Mouse (Mus musculus) layer of hippocampus, adult 2 months (tissue): ENCODE data around the gene Flot1. TPM values are rescaled to one million over a fixed set of nuclear protein-coding genes. Genes with fewer than 3 reads are reported as not detected.
A peak's percentile ranks its signal among the peaks of the same experiment; 100 is the strongest.

Experiments used
- DNase-seq, 2 experiments: peaks; one replicate each; pipeline ENCODE4 v3.0.0; 2022; ENCODE audit warnings: low spot score in 2 of 2
- H3K27ac ChIP-seq: fragments of 200-600 bp; 2 replicates; pipeline ENCODE4 v1.8.1; 2022
- H3K4me3 ChIP-seq: fragments of 200-600 bp; 2 replicates; pipeline ENCODE4 v1.8.1; 2022; ENCODE audit warnings: mild to moderate bottlenecking
- CTCF ChIP-seq: fragments of 200-600 bp; conservative IDR thresholded peaks from 2 replicates; pipeline ENCODE4 v1.8.1; 2022; ENCODE audit warnings: antibody characterized with exemption, mild to moderate bottlenecking, moderate library complexity
- total RNA-seq, 2 experiments: library from RNA; stranded (reverse); gene quantifications; 2 replicates each; pipeline ENCODE4 v1.2.3; 2021

The Flot1 gene
- total RNA-seq, 2 experiments from 2014 or later: 124 to 128 TPM

DNA sequence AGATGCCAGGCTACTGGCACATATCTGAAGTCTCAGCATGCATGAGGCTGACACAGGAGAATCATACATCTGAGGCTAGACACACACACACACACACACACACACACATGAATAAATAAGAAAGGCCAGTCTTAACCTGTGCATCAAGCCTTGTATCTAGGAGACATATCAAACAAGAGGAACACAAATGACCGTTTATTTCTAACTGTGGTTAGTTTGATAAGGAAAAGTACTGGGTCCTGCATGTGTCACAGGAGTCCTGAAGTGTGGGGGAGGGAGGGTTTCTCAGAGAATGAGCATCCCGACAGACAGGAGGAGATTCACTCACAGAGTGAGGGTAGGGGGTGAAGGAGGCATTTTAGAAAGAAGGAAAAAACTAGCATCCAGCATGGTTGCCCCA is 27.9 kb upstream of the Flot1 start:
- H3K27ac ChIP-seq: no peak overlapping the region
- no peak for DNase-seq
- TF ChIP-seq CTCF: no peak
- no peak overlapping the region for H3K4me3 ChIP-seq

DNA sequence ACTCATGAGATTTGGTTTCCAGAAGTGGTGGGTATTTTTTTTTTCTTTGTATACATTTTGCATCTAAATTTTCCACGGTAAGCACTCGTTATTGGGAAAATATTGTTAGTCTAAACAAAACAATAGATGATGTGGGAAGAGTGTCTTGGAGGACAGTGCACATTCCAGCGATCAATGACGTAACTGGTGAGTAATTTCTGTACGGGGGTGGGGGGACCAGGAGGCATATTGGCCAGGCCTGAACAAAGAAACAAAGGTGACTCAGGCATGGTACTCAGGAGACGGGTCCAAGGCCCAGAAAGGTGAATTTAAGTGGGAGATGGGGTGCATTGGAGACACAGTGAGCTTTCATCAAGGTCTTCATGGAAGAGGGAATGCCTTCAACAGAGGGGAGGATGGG is 27.4 kb upstream of the Flot1 start:
- DNase-seq: no peak
- no peak for TF ChIP-seq CTCF
- Histone ChIP-seq H3K4me3 (no peak overlapping the region), H3K27ac (no peak overlapping the region)

DNA sequence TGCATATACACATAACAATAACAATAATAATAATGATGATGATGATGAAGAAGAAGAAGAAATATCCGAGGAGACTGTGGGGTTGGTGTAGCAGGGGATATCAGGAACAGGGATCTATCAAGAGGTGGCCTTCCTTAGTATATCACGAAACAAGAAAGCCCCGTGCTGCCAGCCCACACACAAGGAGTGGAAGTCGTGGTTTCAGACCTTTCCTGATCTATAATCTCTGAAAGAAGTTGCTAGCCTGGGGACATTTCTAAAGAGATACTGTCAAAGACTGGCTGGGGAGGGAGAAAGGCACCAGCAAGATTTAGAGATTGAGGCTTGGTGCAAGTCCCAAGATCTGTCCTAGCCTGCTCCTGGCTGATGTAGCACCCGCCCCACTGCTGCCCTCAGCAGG is 26.2 kb upstream of the Flot1 start:
- Histone ChIP-seq H3K27ac (no peak overlapping the region), H3K4me3 (no peak overlapping the region)
- TF ChIP-seq CTCF: no peak
- DNase-seq: no peak

DNA sequence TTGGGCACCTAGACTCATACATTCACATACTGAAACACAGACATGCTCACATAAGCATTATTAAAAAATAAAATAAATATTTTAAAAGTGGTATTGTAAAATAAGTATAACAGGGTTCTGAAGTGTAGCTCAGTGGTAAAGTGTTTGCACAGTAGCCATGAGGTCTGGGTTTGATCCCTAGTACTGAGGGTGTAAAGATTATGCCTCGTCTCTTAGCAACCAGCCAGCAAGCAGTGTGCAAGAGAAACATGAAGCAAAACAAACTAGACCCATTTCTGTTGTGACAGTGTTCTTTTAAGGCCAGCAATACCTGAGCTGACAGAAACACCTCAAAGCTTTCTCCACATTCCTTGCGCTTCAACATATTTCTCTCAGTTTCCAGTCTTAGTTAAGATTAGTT is 22.1 kb upstream of the Flot1 start:
- no peak for TF ChIP-seq CTCF
- H3K4me3 ChIP-seq: no peak overlapping the region
- no peak overlapping the region for H3K27ac ChIP-seq
- no peak for DNase-seq

- no peak for TF ChIP-seq CTCF
- no peak overlapping the region for H3K4me3 ChIP-seq
- no peak for DNase-seq
- H3K27ac ChIP-seq: no peak overlapping the region
Observed at GRCm38 (mm10) chr17:35803020-35803419, 20.0 kb upstream of the Flot1 start.

DNA sequence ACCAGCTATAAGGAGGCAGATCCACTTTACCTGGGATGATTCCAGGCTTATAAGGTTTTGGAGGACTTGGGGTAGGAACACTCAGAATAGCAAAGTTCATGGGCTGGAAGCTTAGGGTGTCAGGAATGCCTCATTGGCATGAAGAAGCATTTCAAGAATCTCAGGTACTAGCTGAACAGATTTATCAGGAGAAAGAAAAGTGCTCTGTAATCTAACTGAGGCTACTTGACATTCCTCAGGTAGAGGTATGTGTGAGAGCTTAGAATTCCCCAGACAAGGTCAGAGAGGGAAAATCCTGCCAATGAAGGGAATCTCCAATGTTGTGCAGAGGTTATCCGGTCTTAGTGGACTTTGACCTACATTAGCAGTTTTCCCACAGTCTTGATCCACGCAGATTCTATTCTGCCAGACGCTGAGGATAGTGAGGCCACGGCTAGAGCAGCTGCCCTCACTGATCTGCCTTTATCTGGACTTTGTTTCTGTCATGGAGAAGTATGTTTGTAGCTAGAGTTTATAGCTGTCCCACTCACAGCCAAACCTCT is 19.1 kb upstream of the Flot1 start:
- no peak for TF ChIP-seq CTCF
- DNase-seq: no peak
- no peak overlapping the region for H3K27ac ChIP-seq
- no peak overlapping the region for H3K4me3 ChIP-seq

- H3K27ac ChIP-seq: peak overlapping the region; percentile 49
- TF ChIP-seq CTCF: no peak
Observed at GRCm38 (mm10) chr17:35808073-35808472, 15.0 kb upstream of the Flot1 start.

DNA sequence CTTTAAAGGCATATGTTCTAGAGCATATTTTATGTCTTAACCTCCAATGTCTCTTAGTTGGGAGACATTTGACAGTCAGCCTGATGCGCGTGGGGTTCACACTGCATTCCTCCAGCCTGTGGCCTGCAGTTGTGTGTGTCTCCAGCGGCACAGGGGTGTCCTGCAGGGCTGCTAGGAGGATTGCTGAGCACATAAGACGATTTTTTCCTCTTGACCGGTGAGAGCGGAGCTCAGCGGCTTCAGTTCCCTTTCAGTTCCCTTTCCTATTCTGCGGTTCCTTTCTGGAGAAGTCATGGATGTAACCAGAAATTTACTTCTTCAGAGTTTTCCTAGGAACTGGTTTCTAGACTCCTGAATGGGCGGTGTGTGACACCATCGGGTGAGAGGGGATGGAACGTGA is 13.6 kb upstream of the Flot1 start:
- H3K27ac ChIP-seq: no peak overlapping the region
- no peak overlapping the region for H3K4me3 ChIP-seq
- no peak for TF ChIP-seq CTCF
- DNase-seq: no peak

More at GRCm38 (mm10) chr17:35808073-35808472, 15.0 kb upstream of the Flot1 start:
- no peak overlapping the region for H3K4me3 ChIP-seq
- DNase-seq: no peak

DNA sequence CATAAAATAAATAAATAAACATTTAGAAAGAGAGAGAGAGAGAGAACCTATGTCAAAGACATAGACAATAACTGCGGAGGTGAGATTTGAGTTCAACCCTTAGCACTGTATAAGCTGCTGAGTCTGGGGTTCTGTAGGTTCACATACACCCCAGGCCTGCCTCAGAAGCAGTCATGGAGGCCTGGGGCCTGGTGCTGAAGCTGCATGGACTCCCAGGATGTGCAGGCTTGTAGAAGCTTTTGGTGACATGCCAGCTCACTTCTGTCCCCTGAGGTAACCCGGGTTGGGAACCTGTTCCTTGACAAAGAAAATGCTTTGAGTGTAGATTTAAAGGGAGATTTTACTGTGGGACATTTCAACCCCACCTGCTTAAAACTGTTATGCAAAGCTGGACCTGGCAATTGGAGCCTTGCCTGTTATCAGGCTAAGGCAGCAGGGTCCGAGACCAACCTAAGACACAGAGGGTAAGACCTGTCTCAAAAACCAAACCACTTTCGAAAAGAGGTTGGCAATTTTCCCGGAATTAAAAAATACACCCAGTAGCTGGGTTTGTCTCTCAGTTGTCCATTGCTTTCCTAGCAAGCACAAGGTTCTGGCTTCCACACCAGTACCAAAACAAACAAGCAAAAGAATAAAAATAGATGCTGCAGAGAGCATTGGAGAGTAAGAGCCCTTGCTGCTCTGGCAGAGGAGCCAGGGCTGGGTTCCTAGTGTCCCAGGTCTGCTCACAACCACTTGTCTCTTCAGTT is 12.0 kb upstream of the Flot1 start:
- DNase-seq: no peak
- Histone ChIP-seq H3K4me3 (no peak overlapping the region), H3K27ac (no peak overlapping the region)
- TF ChIP-seq CTCF: no peak

DNA sequence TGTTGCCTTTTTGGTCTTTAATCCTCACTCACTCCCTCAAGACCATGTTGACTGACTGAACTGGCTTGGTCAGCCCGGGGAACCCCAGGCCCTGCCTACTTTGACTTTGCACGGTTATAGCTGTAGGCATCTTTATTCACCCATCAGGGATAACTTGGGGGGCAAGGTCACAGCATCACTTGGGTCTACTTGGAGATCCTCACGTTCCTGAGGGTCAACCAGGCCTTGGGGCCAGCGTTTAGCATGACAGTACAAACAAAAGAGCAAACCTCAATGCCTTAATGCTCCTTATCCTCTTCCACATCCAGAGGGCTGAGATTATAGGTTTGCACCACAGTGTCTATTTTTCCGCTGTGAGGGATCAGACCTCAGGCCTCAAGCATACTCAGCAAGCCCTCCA is 10.7 kb upstream of the Flot1 start:
- TF ChIP-seq CTCF: no peak
- H3K4me3 ChIP-seq: no peak overlapping the region

GRCm38 (mm10) chr17:35812736-35813135 is 10.3 kb upstream of the Flot1 start:
- Histone ChIP-seq H3K4me3 (no peak overlapping the region), H3K27ac (peak overlapping the region; percentile 59; the same call in 1 of the 2 replicates)
- no peak for DNase-seq
- no peak for TF ChIP-seq CTCF

More for the DNA sequence above, 10.7 kb upstream of the Flot1 start:
- H3K27ac ChIP-seq: peak overlapping the region; percentile 59; the same call in 1 of the 2 replicates
- no peak for DNase-seq

- no peak for TF ChIP-seq CTCF
- Histone ChIP-seq H3K4me3 (no peak overlapping the region), H3K27ac (peak overlapping the region; percentile 59)
- DNase-seq: no peak
Observed at GRCm38 (mm10) chr17:35813245-35813647, 9.8 kb upstream of the Flot1 start.

DNA sequence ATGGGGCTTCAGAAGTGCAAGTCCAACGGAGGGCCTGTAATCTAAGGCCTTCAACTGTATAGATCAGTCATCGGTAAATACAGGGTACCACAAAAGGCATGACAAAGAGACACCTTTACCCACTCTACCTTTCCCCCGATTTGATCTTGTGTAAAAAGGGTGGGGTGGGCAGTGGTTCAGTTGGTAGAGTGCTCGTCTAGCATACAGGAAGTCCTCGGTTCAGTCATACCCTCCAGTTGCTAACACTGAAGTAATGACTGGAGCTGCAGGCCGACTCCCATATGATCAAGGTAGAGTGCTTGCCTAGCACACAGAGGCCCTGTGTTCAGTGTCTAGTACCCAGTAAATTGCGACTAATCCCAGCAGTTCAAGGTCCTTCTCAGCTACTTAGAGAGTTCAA is 9.4 kb upstream of the Flot1 start:
- no peak for DNase-seq
- Histone ChIP-seq H3K27ac (peak overlapping the region; percentile 59), H3K4me3 (no peak overlapping the region)
- TF ChIP-seq CTCF: no peak

- Histone ChIP-seq H3K4me3 (no peak overlapping the region), H3K27ac (no peak overlapping the region)
- no peak for DNase-seq
- no peak for TF ChIP-seq CTCF
Observed at GRCm38 (mm10) chr17:35814678-35815077, 8.4 kb upstream of the Flot1 start.
